Mouse (Mus musculus) limb, embryonic 10.5 days (tissue): ENCODE results near the gene Clec1b. TPM values are rescaled to one million over a fixed set of nuclear protein-coding genes. Genes with fewer than 3 reads are reported as not detected.
A peak's percentile ranks its signal among the peaks of the same experiment; 100 is the strongest.

Experiments
- DNase-seq: peaks from one replicate; pipeline ENCODE4 v3.0.0-alpha.2; 2017; ENCODE audit warnings: low spot score
- H3K27ac ChIP-seq: fragments of 300-500 bp; sonication (generic); 2 replicates; pipeline ENCODE4 v1.5.1; 2016; ENCODE audit warnings: mild to moderate bottlenecking
- H3K27me3 ChIP-seq: fragments of 300-500 bp; sonication (generic); 2 replicates; pipeline ENCODE4 v1.6.1; 2016; ENCODE audit warnings: low read depth, mild to moderate bottlenecking; ENCODE audit not compliant: poor library complexity, severe bottlenecking
- H3K36me3 ChIP-seq: fragments of 300-500 bp; sonication (generic); 2 replicates; pipeline ENCODE4 v1.6.1; 2016; ENCODE audit warnings: mild to moderate bottlenecking, moderate library complexity
- H3K4me1 ChIP-seq: fragments of 300-500 bp; sonication (generic); 2 replicates; pipeline ENCODE4 v1.6.1; 2016
- H3K4me3 ChIP-seq: fragments of 300-500 bp; sonication (generic); 2 replicates; pipeline ENCODE4 v1.5.1; 2016; ENCODE audit warnings: mild to moderate bottlenecking, moderate library complexity
- H3K9me3 ChIP-seq: fragments of 300-500 bp; sonication (generic); replicated peaks from 2 replicates; pipeline ENCODE4 v1.6.1; 2016; ENCODE audit warnings: mild to moderate bottlenecking
- WGBS: fragments of 180-500 bp; shearing (Covaris S2); methylation state at CpG from one replicate; pipeline ENCODE4 v1.1.7; 2016; 5-methylcytosine and 5-hydroxymethylcytosine counted together
- polyA plus RNA-seq: library from polyadenylated mRNA; unstranded; fragments of >200 nt; fragmentation: Nextera tagmentation; extraction: Ambion mirVana; gene quantifications from 2 replicates; pipeline ENCODE4 v1.2.1, GENCODE M21; 2016

Clec1b gene
- 9.2 and 12.0 TPM in 2 replicates for polyA plus RNA-seq

DNA sequence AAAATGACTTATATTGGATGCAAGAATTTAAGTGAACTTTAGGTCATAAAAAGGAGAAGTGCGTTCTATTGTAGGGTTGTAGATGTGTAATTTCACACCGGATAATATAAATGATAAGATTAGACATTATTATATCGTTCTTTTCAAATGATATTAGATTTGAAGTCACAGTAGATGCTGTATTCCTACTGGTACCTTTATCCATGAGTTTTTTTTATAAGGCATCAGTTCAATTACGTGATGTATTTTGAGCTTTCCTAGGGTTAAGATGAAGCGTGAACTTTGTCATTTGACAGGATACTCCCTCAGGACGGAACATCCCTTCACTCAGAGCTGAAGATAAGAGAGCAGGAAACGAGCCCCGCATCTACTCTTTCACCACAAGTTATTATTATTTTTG lies at the start of gene Clec1b:
Gene Clec1b (plus strand): TSS at position 301 of the 400 bp plus-strand sequence.
- Histone ChIP-seq H3K4me1 (no peaks in the 10 kb centered on the region), H3K36me3 (no peaks in the 10 kb centered on the region), H3K27me3 (no peaks in the 10 kb centered on the region), H3K9me3 (no peaks in the 10 kb centered on the region), H3K4me3 (no peak within 1 kb of the TSS), H3K27ac (no peak within 1 kb of the TSS)
- no peak for DNase-seq
- WGBS, result 91% methylated on average over 8 of the region's 8 CpGs

DNA sequence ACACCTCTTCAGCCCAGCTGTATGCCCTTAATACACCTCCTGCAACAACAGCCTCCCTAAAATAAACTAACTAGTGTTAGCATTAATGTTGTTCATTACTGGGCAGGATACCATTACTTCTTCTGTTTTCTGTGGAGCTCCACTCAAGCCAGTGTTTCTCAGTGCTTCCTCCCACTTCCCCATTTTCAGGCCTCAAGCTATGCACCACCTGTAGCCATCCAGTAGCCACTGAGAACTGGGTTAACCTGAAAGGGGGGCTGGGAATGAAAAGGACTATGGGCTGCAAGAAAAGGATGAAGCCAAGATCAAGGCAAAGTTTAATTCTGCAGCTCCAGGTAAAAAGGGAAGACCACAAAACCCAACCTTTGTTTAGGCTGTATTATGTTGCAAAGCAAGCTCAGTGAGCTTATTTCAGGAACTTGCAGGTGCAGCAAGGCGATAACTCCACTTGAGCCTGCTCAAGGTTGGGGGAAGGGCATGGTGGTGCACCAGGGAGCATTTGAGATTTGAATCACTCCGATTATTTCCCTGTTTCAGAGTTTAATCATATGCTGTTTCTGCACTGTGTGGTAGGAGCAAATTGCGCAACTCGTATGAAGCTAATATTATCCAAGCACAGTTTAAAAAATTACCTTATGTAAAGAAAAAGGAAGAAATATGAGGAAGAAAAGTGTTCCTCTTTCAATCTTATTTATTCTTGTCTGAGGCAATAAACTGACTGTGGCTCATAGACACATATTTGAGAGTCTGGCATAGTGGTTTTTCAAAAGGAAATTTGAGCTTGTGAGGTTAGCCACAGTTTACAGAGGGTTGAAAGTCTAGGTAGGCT lies 47.4 kb upstream of the Clec1b start:
- DNase-seq, result no peak
- Histone ChIP-seq H3K27me3 (no peaks in the 10 kb centered on the region), H3K4me3 (no peak overlapping the region), H3K27ac (no peak overlapping the region), H3K4me1 (no peaks in the 10 kb centered on the region), H3K9me3 (no peaks in the 10 kb centered on the region), H3K36me3 (no peaks in the 10 kb centered on the region)
- 65% methylated on average over 4 of the region's 4 CpGs for WGBS

DNA sequence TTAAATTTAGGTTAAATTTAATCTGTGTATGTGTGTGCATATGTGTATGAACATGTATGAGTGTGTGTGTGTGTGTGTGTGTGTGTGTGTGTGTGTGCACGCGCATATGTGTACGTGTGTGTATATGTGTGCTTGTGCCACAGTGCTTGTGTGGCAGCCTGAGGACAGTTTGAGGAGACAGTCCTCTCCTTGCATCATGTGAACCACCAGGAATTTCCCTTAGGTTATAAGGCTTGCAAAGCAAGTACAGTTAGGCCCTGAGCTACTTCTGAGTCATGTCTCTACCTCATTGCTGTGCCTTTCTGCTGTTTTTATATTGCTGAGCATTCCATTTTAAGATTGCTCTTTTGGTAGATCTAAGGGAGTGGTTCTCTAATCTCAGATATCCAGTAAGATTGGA lies 46.0 kb upstream of the Clec1b start:
- DNase-seq, result no peak
- Histone ChIP-seq H3K9me3 (no peaks in the 10 kb centered on the region), H3K27ac (no peak overlapping the region), H3K4me1 (no peaks in the 10 kb centered on the region), H3K4me3 (no peak overlapping the region), H3K36me3 (no peaks in the 10 kb centered on the region), H3K27me3 (no peaks in the 10 kb centered on the region)
- 86% methylated on average over 3 of the region's 3 CpGs for WGBS

DNA sequence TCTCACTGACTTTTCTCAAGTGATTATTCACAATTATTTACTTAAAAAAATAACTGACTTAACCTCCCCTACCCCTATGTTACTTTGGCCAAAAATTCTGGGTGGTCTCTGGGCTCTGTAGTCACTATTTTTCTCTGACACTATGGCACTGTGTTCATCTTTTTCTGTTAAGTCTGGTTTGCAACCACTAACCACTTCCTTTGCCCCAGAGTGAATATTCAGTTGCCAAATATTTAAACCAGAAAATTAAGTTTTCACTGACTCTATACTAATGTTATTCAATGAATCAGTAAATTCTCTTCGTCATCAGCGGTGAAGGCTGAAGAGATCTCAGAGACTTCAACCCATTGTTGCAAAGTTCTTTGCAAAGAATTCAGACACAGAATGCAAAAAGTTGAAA lies 41.3 kb upstream of the Clec1b start:
- 93% methylated on average over 2 of the region's 2 CpGs for WGBS

DNA sequence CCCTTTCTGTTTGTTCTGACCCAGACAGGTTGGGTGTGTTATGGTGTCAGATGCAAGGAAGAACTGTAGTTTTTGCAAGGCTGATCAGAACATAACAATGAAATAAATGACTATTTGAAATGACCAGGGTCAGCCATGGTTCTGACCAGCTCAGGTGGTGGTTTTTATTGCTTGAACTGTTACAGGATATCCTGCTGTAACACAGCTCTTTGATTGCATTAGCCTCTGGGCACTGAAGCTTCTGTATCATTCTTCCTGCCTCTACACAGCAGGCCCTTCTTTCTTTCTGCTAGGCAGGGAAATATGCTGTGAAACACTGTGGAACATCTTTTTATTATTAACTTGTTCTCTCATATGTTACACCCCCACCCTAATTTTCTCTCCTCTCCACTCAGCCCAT lies 40.7 kb upstream of the Clec1b start:
- H3K27me3 ChIP-seq, result no peaks in the 10 kb centered on the region
- DNase-seq, result no peak
- no peak overlapping the region for H3K27ac ChIP-seq
- H3K9me3 ChIP-seq, result no peaks in the 10 kb centered on the region
- no peaks in the 10 kb centered on the region for H3K36me3 ChIP-seq
- no peaks in the 10 kb centered on the region for H3K4me1 ChIP-seq
- no peak overlapping the region for H3K4me3 ChIP-seq

More for the DNA sequence above, 41.3 kb upstream of the Clec1b start:
- no peak overlapping the region for H3K27ac ChIP-seq
- no peaks in the 10 kb centered on the region for H3K9me3 ChIP-seq
- no peaks in the 10 kb centered on the region for H3K4me1 ChIP-seq
- H3K36me3 ChIP-seq, result no peaks in the 10 kb centered on the region
- H3K27me3 ChIP-seq, result no peaks in the 10 kb centered on the region
- DNase-seq, result no peak
- no peak overlapping the region for H3K4me3 ChIP-seq

DNA sequence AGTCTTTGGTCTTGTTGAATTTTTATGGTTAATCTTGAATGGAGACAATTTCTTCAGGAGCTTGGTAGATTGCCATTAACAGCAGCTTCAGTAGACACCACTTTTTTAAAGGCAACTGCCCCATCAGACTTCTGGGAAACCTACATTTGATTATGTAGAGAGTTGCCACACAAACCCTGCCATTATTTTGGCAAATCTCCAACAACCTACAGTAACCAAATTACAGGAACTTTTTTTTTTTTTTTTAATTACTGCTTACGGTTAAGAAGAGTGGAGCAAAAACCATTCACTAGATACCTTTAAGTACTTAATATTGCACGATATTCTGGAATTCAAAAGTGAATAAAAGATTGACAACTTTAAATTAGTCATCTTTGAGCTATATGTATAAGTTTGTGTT lies 37.6 kb upstream of the Clec1b start:
- H3K4me1 ChIP-seq, result no peaks in the 10 kb centered on the region
- no peak overlapping the region for H3K4me3 ChIP-seq
- no peaks in the 10 kb centered on the region for H3K27me3 ChIP-seq
- no peaks in the 10 kb centered on the region for H3K36me3 ChIP-seq
- no peak overlapping the region for H3K27ac ChIP-seq
- H3K9me3 ChIP-seq, result no peaks in the 10 kb centered on the region
- DNase-seq, result no peak
- WGBS, result 100% methylated on average over 2 of the region's 2 CpGs

DNA sequence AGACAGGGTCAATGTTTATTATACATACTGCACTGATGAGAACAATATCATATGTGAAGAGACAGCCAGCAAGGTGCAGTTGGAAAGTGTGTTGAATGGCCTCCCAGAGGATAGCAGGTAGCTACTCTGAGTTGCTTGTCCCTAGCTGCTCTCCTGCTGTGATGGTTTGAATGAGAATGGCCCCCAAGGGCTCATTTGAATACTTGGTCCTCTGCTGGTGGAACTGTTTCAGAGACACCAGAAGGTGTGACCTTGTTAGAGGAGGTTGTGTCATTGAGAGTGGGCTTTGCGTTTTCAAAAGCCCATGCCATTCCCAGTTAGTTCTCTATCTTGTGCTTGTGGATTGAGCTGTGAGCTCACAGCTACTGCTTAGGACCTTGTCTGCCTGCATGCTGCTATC lies 33.2 kb upstream of the Clec1b start:
- H3K27ac ChIP-seq, result no peak overlapping the region
- no peaks in the 10 kb centered on the region for H3K36me3 ChIP-seq
- 25% methylated on average over 1 of the region's 1 CpGs for WGBS
- H3K4me1 ChIP-seq, result no peaks in the 10 kb centered on the region
- H3K4me3 ChIP-seq, result no peak overlapping the region
- no peaks in the 10 kb centered on the region for H3K27me3 ChIP-seq
- no peaks in the 10 kb centered on the region for H3K9me3 ChIP-seq
- DNase-seq, result no peak

DNA sequence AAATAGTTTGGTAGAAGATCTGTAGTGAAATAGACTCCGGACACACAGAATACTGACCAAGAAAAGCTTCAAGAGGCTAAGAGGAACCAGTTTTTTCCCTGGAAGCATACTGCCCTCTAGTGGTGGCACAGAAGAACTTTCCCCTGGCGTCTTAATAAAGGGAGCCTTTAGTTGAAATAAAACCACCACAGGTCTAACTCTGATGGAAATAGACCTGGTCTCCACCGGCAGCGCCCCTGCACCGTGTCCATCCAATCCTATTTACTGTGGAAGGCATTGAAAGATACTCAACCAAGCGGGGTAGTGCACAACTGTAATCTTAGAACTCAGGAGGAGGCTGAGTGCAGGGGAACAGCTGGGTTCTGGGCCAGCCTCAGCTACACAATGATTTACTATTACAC lies 31.1 kb upstream of the Clec1b start:
- 28% methylated on average over 6 of the region's 6 CpGs for WGBS
- H3K4me1 ChIP-seq, result no peaks in the 10 kb centered on the region
- no peak overlapping the region for H3K4me3 ChIP-seq
- no peak overlapping the region for H3K27ac ChIP-seq
- no peaks in the 10 kb centered on the region for H3K9me3 ChIP-seq
- peak; percentile 35 for DNase-seq
- no peaks in the 10 kb centered on the region for H3K36me3 ChIP-seq
- H3K27me3 ChIP-seq, result no peaks in the 10 kb centered on the region

DNA sequence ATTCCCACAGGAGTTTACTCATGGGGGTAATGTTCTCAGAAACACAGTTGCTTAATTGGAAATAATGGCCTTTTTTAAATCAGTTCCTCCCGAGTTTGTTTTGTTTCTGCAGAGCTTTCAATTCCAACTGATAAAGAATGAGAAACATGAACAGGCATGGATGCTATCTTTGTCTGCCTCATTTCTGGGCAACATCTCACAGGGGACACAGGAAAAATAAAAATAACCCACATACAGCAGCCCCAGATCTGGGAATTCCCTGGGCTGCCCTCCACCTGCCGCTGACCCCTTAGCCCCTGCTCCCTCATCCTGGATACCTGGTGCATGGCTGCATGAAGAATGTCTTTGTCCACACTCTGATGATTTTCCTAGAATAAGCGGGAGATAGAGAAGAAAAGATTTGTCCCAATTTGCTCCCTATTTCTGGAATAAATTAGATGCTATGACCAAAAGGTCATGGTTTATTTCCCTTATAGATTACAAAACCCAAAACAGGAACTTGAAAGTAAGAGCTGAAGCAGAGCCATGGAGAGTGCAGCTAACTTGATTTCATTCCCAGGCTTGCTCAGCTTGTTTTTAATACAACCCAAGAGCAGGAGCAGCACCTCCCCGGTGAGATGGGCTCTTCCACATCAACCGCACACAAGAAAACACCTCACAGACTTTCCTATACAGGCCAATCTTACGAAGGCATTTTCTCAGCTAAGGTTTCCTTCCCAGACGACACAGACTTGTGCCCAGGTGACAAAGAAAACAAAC lies 27.5 kb upstream of the Clec1b start:
- 73% methylated on average over 7 of the region's 7 CpGs for WGBS
- Histone ChIP-seq H3K4me1 (0 out of 2 replicates have a peak, but pooled peaks cover 3% of the 10 kb centered on the region), H3K4me3 (no peak overlapping the region), H3K27me3 (no peaks in the 10 kb centered on the region), H3K36me3 (no peaks in the 10 kb centered on the region), H3K27ac (no peak overlapping the region), H3K9me3 (no peaks in the 10 kb centered on the region)
- DNase-seq, result no peak

DNA sequence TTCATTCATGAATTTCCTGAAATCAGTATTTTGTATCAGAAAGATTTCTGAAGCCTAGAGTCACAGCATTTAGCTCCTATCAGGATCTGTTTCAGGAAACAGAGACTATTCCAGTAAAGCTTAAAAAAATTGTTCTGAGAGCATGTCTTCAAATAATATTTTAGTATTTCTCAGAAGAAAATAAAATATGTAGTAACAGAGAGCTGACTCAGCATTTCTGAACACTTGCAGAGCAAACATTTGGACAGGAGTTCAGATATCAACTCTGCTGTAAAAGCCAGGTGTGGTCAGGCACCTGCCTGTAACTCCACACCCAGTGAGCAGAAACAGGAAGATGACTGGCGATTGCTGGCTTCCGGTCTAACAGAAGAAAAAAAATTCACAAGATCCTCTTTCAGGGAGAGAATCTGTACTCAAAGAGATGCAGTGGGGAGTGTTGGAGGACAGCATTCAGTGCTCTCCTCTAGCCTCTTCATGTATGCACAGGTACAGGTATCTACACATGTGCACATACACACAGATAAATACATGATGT lies 22.1 kb upstream of the Clec1b start:
- WGBS, result 84% methylated on average over 2 of the region's 2 CpGs
- no peaks in the 10 kb centered on the region for H3K36me3 ChIP-seq
- no peak for DNase-seq
- no peak overlapping the region for H3K4me3 ChIP-seq
- no peaks in the 10 kb centered on the region for H3K9me3 ChIP-seq
- H3K4me1 ChIP-seq, result 0 out of 2 replicates have a peak, but pooled peaks cover 3% of the 10 kb centered on the region
- H3K27ac ChIP-seq, result no peak overlapping the region
- H3K27me3 ChIP-seq, result no peaks in the 10 kb centered on the region

DNA sequence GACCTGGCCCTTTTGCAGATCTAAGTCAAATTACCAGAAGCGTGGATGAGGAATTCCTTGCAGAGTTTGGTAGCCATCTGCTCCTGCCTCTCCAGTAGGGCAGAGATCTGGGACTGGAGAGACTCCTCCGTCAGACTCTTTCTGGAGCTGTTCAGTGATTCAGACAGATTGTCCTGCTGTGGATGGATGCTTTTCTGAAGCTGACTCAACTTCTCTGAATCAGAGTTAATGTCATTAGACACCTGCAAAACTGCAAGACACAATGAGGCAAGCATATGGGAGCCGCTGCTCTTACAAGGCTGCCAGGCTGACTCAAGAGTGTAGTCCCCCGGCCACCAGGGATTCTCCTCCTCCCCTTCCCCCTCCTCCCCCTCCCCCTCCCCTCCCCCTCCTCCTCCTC lies 16.6 kb upstream of the Clec1b start:
- no peaks in the 10 kb centered on the region for H3K36me3 ChIP-seq
- H3K4me3 ChIP-seq, result no peak overlapping the region
- 74% methylated on average over 4 of the region's 4 CpGs for WGBS

DNA sequence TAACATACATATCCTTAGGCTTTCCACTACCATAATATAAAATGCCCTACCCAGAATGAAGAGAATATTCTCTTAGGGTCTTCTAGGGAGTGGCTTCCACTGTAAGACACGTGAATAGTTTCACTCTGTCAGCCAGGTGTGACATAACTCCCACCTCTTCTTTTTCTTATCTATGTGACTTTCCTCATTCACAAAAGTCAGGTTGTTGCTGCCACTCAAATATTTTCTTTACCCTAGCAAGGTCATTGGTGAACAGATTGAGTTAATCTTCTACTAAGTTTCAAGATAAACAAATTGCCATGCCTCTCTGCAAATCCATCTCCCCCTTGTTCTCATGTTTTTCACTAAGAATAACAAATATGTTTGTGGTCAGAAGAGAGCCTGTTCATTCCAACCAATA lies 15.4 kb upstream of the Clec1b start:
- WGBS, result 85% methylated on average over 1 of the region's 1 CpGs
- no peaks in the 10 kb centered on the region for H3K27me3 ChIP-seq
- no peaks in the 10 kb centered on the region for H3K36me3 ChIP-seq
- H3K4me3 ChIP-seq, result no peak overlapping the region
- no peak for DNase-seq
- H3K4me1 ChIP-seq, result no peaks in the 10 kb centered on the region
- H3K9me3 ChIP-seq, result no peaks in the 10 kb centered on the region
- no peak overlapping the region for H3K27ac ChIP-seq

More for the DNA sequence above, 16.6 kb upstream of the Clec1b start:
- no peaks in the 10 kb centered on the region for H3K27me3 ChIP-seq
- H3K9me3 ChIP-seq, result no peaks in the 10 kb centered on the region
- no peak for DNase-seq
- H3K4me1 ChIP-seq, result no peaks in the 10 kb centered on the region
- no peak overlapping the region for H3K27ac ChIP-seq

DNA sequence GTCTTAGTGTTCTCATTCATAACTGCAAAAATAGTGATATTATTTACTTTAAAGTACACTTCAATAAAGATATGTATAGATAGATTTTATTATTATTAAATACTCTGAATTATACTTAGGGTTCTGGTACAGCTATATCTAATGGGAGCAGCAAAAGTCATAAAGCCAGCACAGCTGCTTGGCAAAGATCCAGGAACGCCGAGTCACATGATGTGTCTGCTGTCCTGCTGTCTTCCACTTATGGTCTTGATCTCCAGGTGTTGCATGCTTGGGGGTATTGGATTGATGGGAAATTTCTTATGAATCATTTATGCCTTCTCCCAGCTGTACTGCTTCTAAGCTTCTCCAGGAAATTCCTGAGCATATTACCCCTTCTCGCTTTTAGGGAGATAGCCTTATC lies 13.6 kb upstream of the Clec1b start:
- WGBS, result 91% methylated on average over 3 of the region's 3 CpGs

More for the DNA sequence above, 13.6 kb upstream of the Clec1b start:
- no peak overlapping the region for H3K4me3 ChIP-seq
- H3K4me1 ChIP-seq, result no peaks in the 10 kb centered on the region
- no peaks in the 10 kb centered on the region for H3K27me3 ChIP-seq
- H3K9me3 ChIP-seq, result no peaks in the 10 kb centered on the region
- no peak for DNase-seq
- H3K27ac ChIP-seq, result no peak overlapping the region
- no peaks in the 10 kb centered on the region for H3K36me3 ChIP-seq
